Mouse (Mus musculus) intestine, postnatal 0 days (tissue): ENCODE data around the gene Kcnf1. TPM values are rescaled to one million over a fixed set of nuclear protein-coding genes. Genes with fewer than 3 reads are reported as not detected.

ENCODE experiments used
- ATAC-seq: fragments of 200-750 bp; cut with Nextera tagmentation; 2 replicates; pipeline ENCODE4 v1.8.0; 2017; ENCODE audit warnings: mild to moderate bottlenecking, moderate TSS enrichment, moderate library complexity
- H3K27ac ChIP-seq: fragments of 300-500 bp; sonication (generic); 2 replicates; pipeline ENCODE4 v1.5.1; 2014; ENCODE audit warnings: mild to moderate bottlenecking, low read depth, low read length, moderate library complexity
- H3K27me3 ChIP-seq: fragments of 300-500 bp; sonication (generic); replicated peaks from 2 replicates; pipeline ENCODE4 v1.6.1; 2014; ENCODE audit warnings: low read length, mixed read lengths; ENCODE audit not compliant: control insufficient read depth, insufficient read depth
- H3K36me3 ChIP-seq: fragments of 300-500 bp; sonication (generic); 2 replicates; pipeline ENCODE4 v1.6.1; 2014; ENCODE audit warnings: mild to moderate bottlenecking, moderate library complexity; ENCODE audit not compliant: control insufficient read depth, insufficient read depth
- H3K4me1 ChIP-seq: fragments of 300-500 bp; sonication (generic); replicated peaks from 2 replicates; pipeline ENCODE4 v1.6.1; 2014; ENCODE audit warnings: antibody characterized with exemption, low read length, mixed read lengths; ENCODE audit not compliant: control insufficient read depth, insufficient read depth
- H3K4me2 ChIP-seq: fragments of 300-500 bp; sonication (generic); replicated peaks from 2 replicates; pipeline ENCODE4 v1.6.1; 2014; ENCODE audit warnings: low read depth, mild to moderate bottlenecking, moderate library complexity
- H3K4me3 ChIP-seq: fragments of 300-500 bp; sonication (generic); 2 replicates; pipeline ENCODE4 v1.5.1; 2014; ENCODE audit warnings: low read depth, low read length
- H3K9ac ChIP-seq: fragments of 300-500 bp; sonication (generic); 2 replicates; pipeline ENCODE4 v1.6.1; 2014; ENCODE audit warnings: mild to moderate bottlenecking, low read depth, low read length
- H3K9me3 ChIP-seq: fragments of 300-500 bp; sonication (generic); 2 replicates; pipeline ENCODE4 v1.6.1; 2016; ENCODE audit warnings: mixed run types; ENCODE audit not compliant: control insufficient read depth
- CTCF ChIP-seq: sonication (generic); IDR thresholded peaks from 2 replicates; pipeline ENCODE4 v1.5.1; 2016; ENCODE audit warnings: low read depth, mild to moderate bottlenecking, control low read depth, antibody characterized with exemption, moderate library complexity
- WGBS: fragments of 180-500 bp; shearing (Covaris S2); extraction: QIAGEN DNeasy Blood & Tissue Kit; methylation state at CpG from one replicate; pipeline ENCODE4 v1.1.7; 2014; 5-methylcytosine and 5-hydroxymethylcytosine counted together
- polyA plus RNA-seq: library from polyadenylated mRNA; unstranded; fragments of >200 nt; fragmentation: Nextera tagmentation; extraction: Ambion mirVana; gene quantifications from 2 replicates; pipeline ENCODE4 v1.2.1, GENCODE M21; 2015

Kcnf1 gene
- polyA plus RNA-seq: 1.2 and 1.4 TPM in 2 replicates

DNA sequence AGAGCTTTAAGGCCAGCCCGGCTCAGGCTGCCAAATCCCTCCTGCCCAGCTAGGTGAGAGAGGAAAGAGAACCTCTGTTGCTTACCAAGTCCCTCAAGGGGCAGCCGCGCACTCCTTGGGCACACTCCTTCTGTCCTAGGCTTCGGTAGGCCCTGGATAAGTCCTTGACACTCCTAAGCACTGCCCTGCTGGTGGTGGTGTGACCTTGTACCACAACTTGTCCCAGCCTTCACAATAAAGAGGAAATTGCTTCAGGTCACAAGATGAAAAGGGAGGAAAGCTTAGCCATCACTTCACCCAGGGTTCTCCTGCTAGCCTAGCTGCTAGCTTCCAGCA lies at the start of gene Kcnf1:
Kcnf1 (minus strand) TSS at position 132 of the 336 bp plus-strand sequence.
- Histone ChIP-seq H3K9me3 (no peaks in the 10 kb centered on the region), H3K36me3 (no peaks in the 10 kb centered on the region), H3K9ac (peak within 1 kb of the TSS; percentile 34; the same call in 1 of the 2 replicates), H3K4me2 (peak within 1 kb of the TSS; percentile 79), H3K27me3 (peaks cover 22% of the 10 kb centered on the region), H3K4me1 (no peaks in the 10 kb centered on the region), H3K4me3 (peak within 1 kb of the TSS; percentile 42), H3K27ac (no peak within 1 kb of the TSS)
- no peak for TF ChIP-seq CTCF
- no peak for ATAC-seq
- whole genome bisulfite sequencing: 31% methylated on average over 4 of the region's 4 CpGs

DNA sequence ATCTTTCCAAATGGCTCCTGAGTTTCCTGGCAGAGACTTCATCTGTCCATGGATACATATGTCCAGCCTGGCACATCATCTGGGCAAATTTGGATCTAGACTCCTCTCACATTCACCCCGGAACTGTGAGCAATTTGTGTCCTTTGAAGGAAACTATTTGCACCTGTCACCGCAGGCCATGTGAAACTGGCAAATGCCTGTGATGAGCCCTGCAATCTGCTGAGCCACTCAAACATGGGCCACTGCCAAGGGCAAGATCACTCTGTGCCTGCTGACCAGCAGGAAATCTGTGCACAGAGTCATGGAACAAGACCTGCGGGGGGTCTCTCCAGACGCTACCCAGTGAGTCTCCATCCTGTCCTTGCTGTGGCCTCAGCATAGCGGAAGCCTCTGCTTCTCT lies 48.3 kb upstream of the Kcnf1 start:
- no peak for ATAC-seq
- 80% methylated on average over 5 of the region's 5 CpGs for WGBS

DNA sequence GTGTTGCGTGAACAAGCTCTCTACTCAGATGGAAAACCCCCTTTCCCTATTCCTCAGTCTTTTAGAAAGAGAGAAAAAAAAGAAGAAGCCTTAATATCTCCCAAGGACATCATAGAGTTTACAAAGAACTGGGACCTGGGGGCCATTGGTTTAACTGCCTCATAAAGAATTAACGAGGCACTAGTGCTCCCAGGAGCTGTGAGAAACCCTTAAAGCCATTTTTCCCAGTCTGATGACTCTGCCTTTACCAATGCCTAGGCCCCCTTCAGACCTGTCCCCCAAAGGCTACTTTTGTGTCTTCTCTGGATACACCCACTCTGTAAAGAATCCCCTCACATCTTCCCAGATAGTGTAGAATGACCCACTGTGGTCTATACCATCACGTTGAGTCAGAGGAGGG lies 46.4 kb upstream of the Kcnf1 start:
- H3K4me2 ChIP-seq: no peak overlapping the region
- no peaks in the 10 kb centered on the region for H3K36me3 ChIP-seq
- no peak for TF ChIP-seq CTCF
- ATAC-seq: no peak
- no peaks in the 10 kb centered on the region for H3K4me1 ChIP-seq
- H3K27me3 ChIP-seq: no peaks in the 10 kb centered on the region
- no peaks in the 10 kb centered on the region for H3K9me3 ChIP-seq
- no peak overlapping the region for H3K4me3 ChIP-seq
- H3K9ac ChIP-seq: no peak overlapping the region
- WGBS: 66% methylated on average over 3 of the region's 3 CpGs
- H3K27ac ChIP-seq: no peak overlapping the region

More for the DNA sequence above, 48.3 kb upstream of the Kcnf1 start:
- no peaks in the 10 kb centered on the region for H3K9me3 ChIP-seq
- no peaks in the 10 kb centered on the region for H3K27me3 ChIP-seq
- TF ChIP-seq CTCF: no peak
- H3K4me3 ChIP-seq: no peak overlapping the region
- no peak overlapping the region for H3K27ac ChIP-seq
- H3K36me3 ChIP-seq: no peaks in the 10 kb centered on the region
- H3K4me2 ChIP-seq: no peak overlapping the region
- H3K9ac ChIP-seq: no peak overlapping the region
- no peaks in the 10 kb centered on the region for H3K4me1 ChIP-seq

DNA sequence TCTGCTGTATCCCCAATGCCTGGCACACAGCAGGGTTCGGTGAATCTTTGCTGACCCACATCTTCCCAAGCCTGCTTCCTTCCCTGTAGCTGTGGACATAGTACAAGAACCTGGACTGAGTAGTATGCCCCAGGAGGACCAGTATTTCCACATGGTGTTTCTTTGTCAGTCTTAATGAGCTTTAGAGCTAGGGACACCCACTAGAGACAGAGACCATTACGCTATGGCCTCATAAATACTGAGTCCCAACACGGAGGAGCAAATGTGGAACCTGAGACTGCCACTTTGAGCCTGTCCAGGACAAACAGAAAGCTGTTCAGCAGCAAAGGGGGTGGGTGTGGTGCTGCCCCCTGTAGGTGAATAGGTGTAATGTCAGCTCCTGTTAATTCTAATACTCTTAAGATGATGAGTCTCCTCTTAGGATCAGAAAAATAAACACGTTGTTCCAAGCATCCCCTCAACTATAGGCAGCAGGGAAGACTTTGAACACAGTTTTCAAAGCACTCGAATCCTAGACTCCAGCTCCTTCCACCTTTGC lies 45.3 kb upstream of the Kcnf1 start:
- no peak for ATAC-seq
- H3K4me1 ChIP-seq: no peaks in the 10 kb centered on the region
- 45% methylated on average over 5 of the region's 5 CpGs for WGBS
- H3K9me3 ChIP-seq: no peaks in the 10 kb centered on the region
- no peak overlapping the region for H3K9ac ChIP-seq
- no peak overlapping the region for H3K4me2 ChIP-seq
- peak; percentile 82 for TF ChIP-seq CTCF
- H3K27ac ChIP-seq: no peak overlapping the region
- no peaks in the 10 kb centered on the region for H3K27me3 ChIP-seq
- no peak overlapping the region for H3K4me3 ChIP-seq
- no peaks in the 10 kb centered on the region for H3K36me3 ChIP-seq

DNA sequence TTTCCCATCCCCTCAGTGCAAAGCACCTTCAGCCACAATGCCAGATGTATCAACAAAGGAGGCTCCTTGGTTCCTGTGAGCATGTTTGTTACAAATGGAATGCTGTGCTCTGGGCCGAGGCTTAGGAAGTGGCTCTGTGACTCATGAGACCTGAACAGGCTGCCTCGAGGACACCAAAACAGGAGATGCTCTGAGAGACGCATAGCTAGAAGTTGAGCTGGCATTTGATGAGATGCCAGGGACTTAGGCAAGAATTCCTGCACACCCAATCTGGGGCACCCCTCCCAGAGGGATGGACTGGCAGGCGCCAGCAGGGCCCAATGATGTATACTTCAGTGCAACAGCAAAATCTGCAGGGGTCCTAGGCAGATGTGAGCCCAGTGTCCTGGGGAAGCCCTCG lies 43.9 kb upstream of the Kcnf1 start:
- H3K4me3 ChIP-seq: no peak overlapping the region
- H3K27me3 ChIP-seq: no peaks in the 10 kb centered on the region
- H3K4me1 ChIP-seq: no peaks in the 10 kb centered on the region
- no peak for TF ChIP-seq CTCF
- H3K36me3 ChIP-seq: no peaks in the 10 kb centered on the region
- no peak overlapping the region for H3K4me2 ChIP-seq
- 65% methylated on average over 5 of the region's 5 CpGs for WGBS
- no peak for ATAC-seq
- no peak overlapping the region for H3K9ac ChIP-seq
- H3K27ac ChIP-seq: no peak overlapping the region
- no peaks in the 10 kb centered on the region for H3K9me3 ChIP-seq

DNA sequence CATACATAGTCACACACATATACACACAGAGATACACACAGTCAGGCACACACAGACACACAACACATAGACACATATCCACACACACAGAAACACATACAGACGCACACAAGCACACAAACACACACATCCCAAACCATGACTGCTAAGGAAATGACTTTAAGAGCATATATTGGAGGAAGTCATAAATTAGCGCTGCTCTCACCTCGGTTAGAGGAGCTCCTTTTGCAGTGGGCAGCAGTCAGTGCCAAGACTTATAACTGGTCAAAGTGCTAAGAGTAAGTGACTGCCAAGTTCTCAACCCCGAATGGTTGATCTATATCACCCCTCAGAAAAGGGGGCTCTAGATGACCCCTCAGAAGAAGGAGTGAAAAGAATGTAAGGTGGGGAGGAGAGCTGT lies 42.4 kb upstream of the Kcnf1 start:
- no peaks in the 10 kb centered on the region for H3K4me1 ChIP-seq
- TF ChIP-seq CTCF: no peak
- WGBS: 62% methylated on average over 4 of the region's 4 CpGs
- ATAC-seq: no peak
- H3K36me3 ChIP-seq: no peaks in the 10 kb centered on the region
- no peaks in the 10 kb centered on the region for H3K27me3 ChIP-seq
- no peak overlapping the region for H3K27ac ChIP-seq
- H3K4me2 ChIP-seq: no peak overlapping the region
- H3K4me3 ChIP-seq: no peak overlapping the region
- no peak overlapping the region for H3K9ac ChIP-seq
- no peaks in the 10 kb centered on the region for H3K9me3 ChIP-seq

DNA sequence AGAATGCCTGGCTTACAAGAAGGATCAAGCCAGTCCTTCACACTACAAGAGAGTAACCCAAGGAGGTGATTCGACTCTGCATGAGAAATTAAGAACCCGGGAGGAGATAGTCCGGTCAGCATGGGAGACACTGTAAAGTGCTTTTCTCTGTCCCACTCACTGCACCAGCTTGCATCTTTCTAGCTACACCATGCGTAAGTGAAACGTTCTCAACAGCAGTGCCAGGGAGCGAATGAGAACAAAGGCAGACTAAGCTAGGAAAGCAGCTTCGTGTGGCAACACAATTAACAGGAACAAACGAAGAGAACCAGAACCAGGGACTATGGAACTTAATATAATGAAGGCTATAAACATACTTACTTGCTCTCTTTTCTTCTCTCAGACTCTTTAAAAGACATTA lies 41.7 kb upstream of the Kcnf1 start:
- Histone ChIP-seq H3K27me3 (no peaks in the 10 kb centered on the region), H3K4me1 (no peaks in the 10 kb centered on the region), H3K4me3 (no peak overlapping the region), H3K9ac (no peak overlapping the region), H3K36me3 (no peaks in the 10 kb centered on the region), H3K27ac (no peak overlapping the region), H3K4me2 (no peak overlapping the region), H3K9me3 (no peaks in the 10 kb centered on the region)
- TF ChIP-seq CTCF: no peak
- no peak for ATAC-seq
- WGBS: 66% methylated on average over 8 of the region's 8 CpGs
